Mouse (Mus musculus) testis, postnatal 10 days (tissue): ENCODE measurements around the gene Ddx55.

Experiments
- DNase-seq: peaks from one replicate; pipeline ENCODE4 v3.0.0; 2021; ENCODE audit warnings: low spot score

Gene Ddx55

GRCm38 (mm10) chr5:124610965-124611364, 58.3 kb downstream of the Ddx55 start:
- no peak for DNase-seq

GRCm38 (mm10) chr5:124614709-124615108, 62.0 kb downstream of the Ddx55 start:
- no peak for DNase-seq

- DNase-seq: no peak
Measured at GRCm38 (mm10) chr5:124618711-124619110, 66.0 kb downstream of the Ddx55 start.
